8 mouse cellular contexts compared by ENCODE assay signal in genomic region chr17:12915488-12915880, GRCm38 (mm10). TPM values are rescaled to one million over a fixed set of nuclear protein-coding genes. Genes with fewer than 3 reads are reported as not detected.
DNase-seq lines count a peak whose midpoint lies in the region; ATAC-seq lines count a peak whose summit lies in the region.

Gene Tcp1 (plus strand): TSS chr17:12915701.

- WGBS in embryonic facial prominence, embryonic 14.5 days: 2% methylated on average over 18 of the region's 18 CpGs
- WGBS in heart, embryonic 15.5 days: under 1% methylated on average over 18 of the region's 18 CpGs
- 2% methylated on average over 18 of the region's 18 CpGs for WGBS in midbrain, embryonic 16.5 days

- no peaks in the 10 kb centered on the region for H3K27me3 ChIP-seq in embryonic facial prominence, embryonic 14.5 days (replicated peaks; ENCODE audit: control insufficient read depth, insufficient read depth, low read length)
- H3K27me3 ChIP-seq in heart, embryonic 15.5 days: no peaks in the 10 kb centered on the region
- no peaks in the 10 kb centered on the region for H3K27me3 ChIP-seq in midbrain, embryonic 16.5 days (ENCODE audit: control insufficient read depth, insufficient read depth, low read depth, low read length)

- H3K9ac ChIP-seq in embryonic facial prominence, embryonic 14.5 days (ENCODE audit: low read depth, low read length): peak within 1 kb of the TSS; percentile 98
- peak within 1 kb of the TSS; percentile 98 for H3K9ac ChIP-seq in heart, embryonic 15.5 days
- H3K9ac ChIP-seq in midbrain, embryonic 16.5 days (ENCODE audit: low read depth, low read length): peak within 1 kb of the TSS; percentile 84

- H3K4me1 ChIP-seq in embryonic facial prominence, embryonic 14.5 days (ENCODE audit: control insufficient read depth, insufficient read depth, low read length): peaks cover 10% of the 10 kb centered on the region; the same call in 1 of the 2 replicates
- peaks cover 14% of the 10 kb centered on the region for H3K4me1 ChIP-seq in heart, embryonic 15.5 days (replicated peaks)
- H3K4me1 ChIP-seq in midbrain, embryonic 16.5 days (ENCODE audit: control insufficient read depth, insufficient read depth, low read length): peaks cover 16% of the 10 kb centered on the region

- peaks cover 66% of the 10 kb centered on the region for H3K36me3 ChIP-seq in embryonic facial prominence, embryonic 14.5 days (ENCODE audit: control insufficient read depth, insufficient read depth, low read length)
- H3K36me3 ChIP-seq in heart, embryonic 15.5 days: peaks cover 51% of the 10 kb centered on the region
- H3K36me3 ChIP-seq in midbrain, embryonic 16.5 days (ENCODE audit: control insufficient read depth, insufficient read depth, low read length): peaks cover 33% of the 10 kb centered on the region

- ATAC-seq in embryonic facial prominence, embryonic 14.5 days (ENCODE audit: low read depth): no peak
- ATAC-seq in heart, embryonic 15.5 days (replicated peaks; ENCODE audit: insufficient number of reproducible peaks, insufficient read depth, low FRiP score, low read depth): no peak
- peak; percentile 12 for ATAC-seq in midbrain, embryonic 16.5 days

- H3K9me3 ChIP-seq in embryonic facial prominence, embryonic 14.5 days (ENCODE audit: control insufficient read depth, low read length): no peaks in the 10 kb centered on the region
- H3K9me3 ChIP-seq in heart, embryonic 15.5 days (replicated peaks): no peaks in the 10 kb centered on the region
- no peaks in the 10 kb centered on the region for H3K9me3 ChIP-seq in midbrain, embryonic 16.5 days (replicated peaks; ENCODE audit: control insufficient read depth, low read length, poor library complexity, severe bottlenecking)

- peak within 1 kb of the TSS; percentile 99 for H3K4me3 ChIP-seq in embryonic facial prominence, embryonic 14.5 days (ENCODE audit: low read depth, low read length)
- H3K4me3 ChIP-seq in heart, embryonic 15.5 days: peak within 1 kb of the TSS; percentile 87
- H3K4me3 ChIP-seq in midbrain, embryonic 16.5 days (ENCODE audit: low read depth, low read length): peak within 1 kb of the TSS; percentile 67

- peak; percentile 53 for DNase-seq in kidney, adult 9 months
- DNase-seq in kidney, postnatal 14 days: no peak
- DNase-seq in ES-CJ7 (ENCODE audit: low read depth, low spot score): peak; percentile 24
- no peak for DNase-seq in embryonic facial prominence, embryonic 14.5 days (ENCODE audit: low spot score)
- DNase-seq in left cerebral cortex, adult 8-10 months (ENCODE audit: low spot score in 2 of 2): no peak
- DNase-seq in right cerebral cortex, postnatal 36 days (ENCODE audit: low spot score in 2 of 2): no peak

- H3K27ac ChIP-seq in embryonic facial prominence, embryonic 14.5 days (replicated peaks; ENCODE audit: low read depth, low read length): peak within 1 kb of the TSS; percentile 93
- H3K27ac ChIP-seq in heart, embryonic 15.5 days: peak within 1 kb of the TSS; percentile 93
- H3K27ac ChIP-seq in midbrain, embryonic 16.5 days (ENCODE audit: low read length): peak within 1 kb of the TSS; percentile 82

- H3K4me2 ChIP-seq in embryonic facial prominence, embryonic 14.5 days (ENCODE audit: low read depth, low read length): peak within 1 kb of the TSS; percentile 90
- H3K4me2 ChIP-seq in heart, embryonic 15.5 days: peak within 1 kb of the TSS; percentile 84
- H3K4me2 ChIP-seq in midbrain, embryonic 16.5 days (ENCODE audit: low read length): peak within 1 kb of the TSS; percentile 91

RNA-seq across cellular contexts. Expression of gene Tcp1, which starts in this region (rescaled TPM):
- polyA plus RNA-seq in embryonic facial prominence, embryonic 14.5 days (2014; fragmentation: Nextera tagmentation; extraction: Ambion mirVana): 408 and 423 TPM in 2 replicates
- 283 and 316 TPM in 2 replicates for polyA plus RNA-seq in heart, embryonic 15.5 days (2015; fragmentation: Nextera tagmentation; extraction: Ambion mirVana)
- total RNA-seq in left cerebral cortex, adult 8-10 months (2022): 100 to 1,000 TPM; 209 to 229 (median 211) TPM
- 347 and 381 TPM in 2 replicates for polyA plus RNA-seq in midbrain, embryonic 16.5 days (2015; fragmentation: Nextera tagmentation; extraction: Ambion mirVana)

Comparison
In these comparisons a context has a peak if more than half of its experiments do, and no peak if none do; other contexts are left out.
1. DNase-seq: peak in kidney, adult 9 months (single experiment) and ES-CJ7 (single experiment); none in kidney, postnatal 14 days (single experiment), embryonic facial prominence, embryonic 14.5 days (single experiment), left cerebral cortex, adult 8-10 months (0 of 2) and right cerebral cortex, postnatal 36 days (0 of 2).
2. Peak in every context shown above with its lines, with median percentiles within 50 percentile points of each other: H3K27ac ChIP-seq, H3K4me2 ChIP-seq, H3K4me3 ChIP-seq and H3K9ac ChIP-seq.